Mouse (Mus musculus): Measurements from ENCODE around the gene Gjc3. TPM values are rescaled to one million over a fixed set of nuclear protein-coding genes. Genes with fewer than 3 reads are reported as not detected.
A peak's percentile ranks its signal among the peaks of the same experiment; 100 is the strongest.
"Not testable (repeated sequence)": the region's sequence is repeated elsewhere in the genome, so short reads cannot be mapped to it uniquely, and the experiment has no call there.

The Gjc3 gene
- 1 to 10 TPM; 5.9 to 7.1 TPM for total RNA-seq (2021)
- long read RNA-seq, experiment 1, full-length matches to known transcripts = 4 of 4 reads
- long read RNA-seq, experiment 1, partial matches to known transcripts = 0 of 4 reads
- long read RNA-seq, experiment 1, other reads (novel, unspliced or antisense) = 0 of 4 reads
- long read RNA-seq, experiment 2, full-length matches to known transcripts = 2 of 3 reads
- long read RNA-seq, experiment 2, partial matches to known transcripts = 1 of 3 reads
- long read RNA-seq, experiment 2, other reads (novel, unspliced or antisense) = 0 of 3 reads

- DNase-seq = no peak
These were observed at the start of gene Gjc3 for GRCm38 (mm10) chr5:137962945-137963344. Gjc3 (minus strand) TSS chr5:137963098.

- DNase-seq = no peak
These were observed 49.5 kb upstream of the Gjc3 start for GRCm38 (mm10) chr5:138012382-138012781.

GRCm38 (mm10) chr5:138009437-138009836 is 46.5 kb upstream of the Gjc3 start:
- DNase-seq = no peak

GRCm38 (mm10) chr5:137986351-137986750 is 23.5 kb upstream of the Gjc3 start:
- DNase-seq = no peak

GRCm38 (mm10) chr5:137981300-137981699 is 18.4 kb upstream of the Gjc3 start, which contains the start of gene Azgp1:
Azgp1 (plus strand) TSS chr5:137981520.
- no peak for DNase-seq

- DNase-seq = no peak
These were observed 16.2 kb upstream of the Gjc3 start for GRCm38 (mm10) chr5:137979081-137979480.

GRCm38 (mm10) chr5:137977291-137977690 is 14.4 kb upstream of the Gjc3 start:
- no peak for DNase-seq

- DNase-seq = no peak
These were observed 12.5 kb upstream of the Gjc3 start for GRCm38 (mm10) chr5:137975434-137975833.

GRCm38 (mm10) chr5:137974724-137975123 is 11.8 kb upstream of the Gjc3 start:
- no peak for DNase-seq

GRCm38 (mm10) chr5:137973738-137974137 is 10.8 kb upstream of the Gjc3 start:
- DNase-seq = no peak

- DNase-seq = no peak
These were observed 10.3 kb upstream of the Gjc3 start for GRCm38 (mm10) chr5:137973161-137973560.

- DNase-seq = no peak
These were observed 3.6 kb upstream of the Gjc3 start for GRCm38 (mm10) chr5:137966492-137966891.

- no peak for DNase-seq
These were observed 6.5 kb downstream of the Gjc3 start for GRCm38 (mm10) chr5:137956404-137956803.

- DNase-seq = peak; percentile 9
These were observed 11.7 kb downstream of the Gjc3 start for GRCm38 (mm10) chr5:137951218-137951617.

GRCm38 (mm10) chr5:137947303-137947702 is 15.6 kb downstream of the Gjc3 start:
- DNase-seq = no peak

- no peak for DNase-seq
These were observed 19.8 kb downstream of the Gjc3 start for GRCm38 (mm10) chr5:137943133-137943532.

- no peak for DNase-seq
These were observed 21.9 kb downstream of the Gjc3 start for GRCm38 (mm10) chr5:137940948-137941347.

GRCm38 (mm10) chr5:137937238-137937637 is 25.7 kb downstream of the Gjc3 start:
- DNase-seq = no peak

- DNase-seq = no peak
These were observed 26.4 kb downstream of the Gjc3 start for GRCm38 (mm10) chr5:137936486-137936885.

GRCm38 (mm10) chr5:137933934-137934333 is 29.0 kb downstream of the Gjc3 start:
- DNase-seq = not testable (repeated sequence)

- no peak for DNase-seq
These were observed 34.5 kb downstream of the Gjc3 start for GRCm38 (mm10) chr5:137928439-137928838.

- no peak for DNase-seq
These were observed 40.7 kb downstream of the Gjc3 start for GRCm38 (mm10) chr5:137922171-137922570.

- no peak for DNase-seq
These were observed 41.4 kb downstream of the Gjc3 start, which contains the start of gene Cyp3a13 for GRCm38 (mm10) chr5:137921532-137921931. Cyp3a13 (minus strand) TSS chr5:137921619.

- DNase-seq = no peak
These were observed 47.3 kb downstream of the Gjc3 start for GRCm38 (mm10) chr5:137915550-137915949.

Data from gastrocnemius, postnatal 10 days (tissue).